Mouse (Mus musculus) limb, embryonic 14.5 days (tissue): ENCODE measurements around the gene Tmem140. TPM values are rescaled to one million over a fixed set of nuclear protein-coding genes. Genes with fewer than 3 reads are reported as not detected.
A peak's percentile ranks its signal among the peaks of the same experiment; 100 is the strongest.

Source experiments
- ATAC-seq: fragments of 200-750 bp; cut with Nextera tagmentation; 2 replicates; pipeline ENCODE4 v1.8.0; 2017; ENCODE audit warnings: low read depth, moderate number of reproducible peaks, moderate TSS enrichment; ENCODE audit not compliant: low FRiP score
- DNase-seq: peaks from one replicate; pipeline ENCODE4 v3.0.0-alpha.2; 2015; ENCODE audit warnings: low spot score
- H3K27ac ChIP-seq: fragments of 300-500 bp; sonication (generic); replicated peaks from 2 replicates; pipeline ENCODE4 v1.5.1; 2014; ENCODE audit warnings: low read depth, mild to moderate bottlenecking, low read length, moderate library complexity, mixed read lengths
- H3K27me3 ChIP-seq: fragments of 300-500 bp; sonication (generic); 2 replicates; pipeline ENCODE4 v1.6.1; 2014; ENCODE audit warnings: low read length, mixed read lengths; ENCODE audit not compliant: control insufficient read depth, insufficient read depth
- H3K36me3 ChIP-seq: fragments of 300-500 bp; sonication (generic); 2 replicates; pipeline ENCODE4 v1.6.1; 2014; ENCODE audit warnings: mild to moderate bottlenecking, low read length, moderate library complexity, mixed read lengths; ENCODE audit not compliant: control insufficient read depth, insufficient read depth
- H3K4me1 ChIP-seq: fragments of 300-500 bp; sonication (generic); 2 replicates; pipeline ENCODE4 v1.6.1; 2014; ENCODE audit warnings: antibody characterized with exemption, low read length, mixed read lengths; ENCODE audit not compliant: control insufficient read depth, insufficient read depth
- H3K4me2 ChIP-seq: fragments of 300-500 bp; sonication (generic); replicated peaks from 2 replicates; pipeline ENCODE4 v1.6.1; 2014; ENCODE audit warnings: low read depth, mild to moderate bottlenecking, low read length, moderate library complexity; ENCODE audit not compliant: severe bottlenecking
- H3K4me3 ChIP-seq: fragments of 300-500 bp; sonication (generic); replicated peaks from 2 replicates; pipeline ENCODE4 v1.5.1; 2014; ENCODE audit warnings: low read length
- H3K9ac ChIP-seq: fragments of 300-500 bp; sonication (generic); 2 replicates; pipeline ENCODE4 v1.6.1; 2014; ENCODE audit warnings: mild to moderate bottlenecking, low read depth, low read length, moderate library complexity; ENCODE audit not compliant: severe bottlenecking
- H3K9me3 ChIP-seq: fragments of 300-500 bp; sonication (generic); 2 replicates; pipeline ENCODE4 v1.6.1; 2016; ENCODE audit warnings: low read length; ENCODE audit not compliant: control insufficient read depth
- POLR2A ChIP-seq: fragments of 200-500 bp; IDR thresholded peaks from 2 replicates; pipeline ENCODE4 v1.8.0; 2012; ENCODE audit warnings: inconsistent platforms, mild to moderate bottlenecking, moderate library complexity, borderline replicate concordance; ENCODE audit not compliant: insufficient read depth, insufficient read length; ENCODE audit errors: extremely low read depth
- WGBS: fragments of 180-500 bp; shearing (Covaris S2); extraction: QIAGEN DNeasy Blood & Tissue Kit; methylation state at CpG from one replicate; pipeline ENCODE4 v1.1.7; 2014; 5-methylcytosine and 5-hydroxymethylcytosine counted together
- polyA plus RNA-seq, 2 experiments: library from polyadenylated mRNA; depleted of rRNA in 1 of 2; stranded (reverse) in 1 of 2; unstranded in 1 of 2; fragments of >200 nt; fragmentation: Nextera tagmentation in 1 of 2; extraction: Ambion mirVana in 1 of 2; gene quantifications; 2 replicates each; pipeline versions ENCODE4 v1.2.1 to v1.2.3; 2012 to 2014

Gene Tmem140
- polyA plus RNA-seq, 2 experiments, result 1.2 TPM

DNA sequence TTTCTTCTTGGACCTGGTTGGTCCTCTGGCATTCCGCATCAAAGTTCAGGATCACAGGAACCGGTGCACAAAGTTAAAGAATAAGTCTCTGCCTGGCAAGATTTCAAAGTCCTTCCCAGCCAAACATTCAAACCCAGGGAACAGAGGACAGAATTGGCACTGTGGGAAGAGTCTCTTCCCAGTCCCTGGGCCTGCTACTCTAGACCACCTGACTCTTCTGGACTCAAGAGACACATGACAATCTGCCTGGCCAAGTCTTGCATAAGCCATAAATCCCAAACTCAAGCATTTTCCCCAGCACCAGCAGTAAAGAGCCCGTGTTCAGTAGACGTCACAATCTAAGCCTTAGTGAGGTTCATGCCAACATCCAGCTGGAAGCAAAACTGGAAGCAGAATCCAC, 43.7 kb downstream of the Tmem140 start:
- DNase-seq, result no peak
- H3K9me3 ChIP-seq, result no peaks in the 10 kb centered on the region
- no peak overlapping the region for H3K4me2 ChIP-seq
- H3K36me3 ChIP-seq, result peaks cover 56% of the 10 kb centered on the region
- H3K4me3 ChIP-seq, result no peak overlapping the region
- TF ChIP-seq POLR2A, result no peak
- peaks cover 5% of the 10 kb centered on the region for H3K4me1 ChIP-seq
- ATAC-seq, result no peak
- no peak overlapping the region for H3K9ac ChIP-seq
- 81% methylated on average over 4 of the region's 4 CpGs for WGBS
- H3K27ac ChIP-seq, result no peak overlapping the region
- H3K27me3 ChIP-seq, result no peaks in the 10 kb centered on the region

DNA sequence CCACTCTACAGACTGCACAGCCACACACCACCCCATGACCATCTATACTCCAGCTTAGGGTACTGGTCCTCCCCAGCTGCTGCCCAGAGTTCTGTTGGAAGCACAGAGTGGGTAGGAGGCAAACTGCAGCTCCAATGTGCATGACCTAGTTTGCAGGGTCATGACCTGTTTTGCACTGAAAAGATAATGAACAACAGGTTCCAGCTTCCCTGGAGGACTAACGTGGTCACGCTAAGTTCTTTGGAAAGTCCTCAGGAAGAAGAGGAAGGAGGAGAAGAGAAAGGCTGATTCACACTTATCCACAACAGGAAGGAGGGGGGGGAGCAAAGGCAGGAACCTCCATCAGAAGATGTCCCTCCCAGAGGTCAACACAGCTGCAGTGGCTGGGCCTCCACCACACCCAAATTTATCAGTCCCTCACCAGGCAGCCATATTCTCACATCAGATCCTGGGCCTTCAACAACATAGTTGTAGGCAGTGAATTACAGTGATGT, 44.2 kb downstream of the Tmem140 start:
- ATAC-seq (no peak), DNase-seq (no peak)
- no peak overlapping the region for H3K9ac ChIP-seq
- H3K36me3 ChIP-seq, result peaks cover 52% of the 10 kb centered on the region
- 69% methylated on average over 2 of the region's 2 CpGs for WGBS
- TF ChIP-seq POLR2A, result no peak
- peaks cover 5% of the 10 kb centered on the region for H3K4me1 ChIP-seq
- no peaks in the 10 kb centered on the region for H3K9me3 ChIP-seq
- no peak overlapping the region for H3K4me3 ChIP-seq
- H3K27me3 ChIP-seq, result no peaks in the 10 kb centered on the region
- no peak overlapping the region for H3K4me2 ChIP-seq
- H3K27ac ChIP-seq, result no peak overlapping the region

DNA sequence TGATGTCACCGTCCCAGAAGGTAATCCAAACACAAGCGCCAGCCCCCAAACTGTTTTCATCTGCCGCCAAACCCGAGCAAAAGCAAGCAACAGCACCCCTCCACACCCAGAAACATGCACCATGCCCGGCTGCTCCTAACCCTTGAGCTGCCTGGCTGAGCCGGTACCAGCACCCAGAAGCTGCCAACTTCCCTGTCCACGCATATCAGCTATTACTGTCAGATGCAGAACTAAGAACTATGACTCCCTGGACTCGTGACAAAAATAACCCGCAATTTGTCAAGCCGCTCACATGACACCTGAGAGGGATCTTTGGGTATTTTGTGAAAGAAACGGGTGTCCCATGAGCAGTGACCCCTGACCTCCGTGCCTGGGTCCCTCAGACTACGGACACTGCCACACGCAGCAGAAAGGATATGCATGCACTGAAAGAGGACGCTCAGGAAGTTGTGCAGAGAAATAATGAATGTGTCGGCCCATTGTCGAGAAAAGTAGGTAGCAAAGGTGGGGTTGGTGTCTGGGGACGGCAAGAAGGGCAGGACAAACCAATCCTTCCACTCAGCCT, 44.8 kb downstream of the Tmem140 start:
- no peak overlapping the region for H3K27ac ChIP-seq
- H3K4me1 ChIP-seq, result peaks cover 5% of the 10 kb centered on the region
- H3K9ac ChIP-seq, result no peak overlapping the region
- peaks cover 47% of the 10 kb centered on the region for H3K36me3 ChIP-seq
- ATAC-seq (no peak), DNase-seq (no peak)
- no peak overlapping the region for H3K4me2 ChIP-seq
- no peaks in the 10 kb centered on the region for H3K27me3 ChIP-seq
- no peak overlapping the region for H3K4me3 ChIP-seq
- H3K9me3 ChIP-seq, result no peaks in the 10 kb centered on the region
- 87% methylated on average over 18 of the region's 18 CpGs for WGBS
- TF ChIP-seq POLR2A, result no peak

- H3K9ac ChIP-seq, result peak overlapping the region; percentile 66
- H3K4me2 ChIP-seq, result peak overlapping the region; percentile 67
- DNase-seq (no peak), ATAC-seq (no peak)
- H3K36me3 ChIP-seq, result peaks cover 32% of the 10 kb centered on the region
- H3K9me3 ChIP-seq, result no peaks in the 10 kb centered on the region
- WGBS, result 46% methylated on average over 8 of the region's 8 CpGs
- H3K27ac ChIP-seq, result no peak overlapping the region
- H3K4me3 ChIP-seq, result peak overlapping the region; percentile 74
- no peaks in the 10 kb centered on the region for H3K27me3 ChIP-seq
- peaks cover 5% of the 10 kb centered on the region for H3K4me1 ChIP-seq
- no peak for TF ChIP-seq POLR2A
Observed at GRCm38 (mm10) chr6:34909631-34910345, 46.8 kb downstream of the Tmem140 start.

DNA sequence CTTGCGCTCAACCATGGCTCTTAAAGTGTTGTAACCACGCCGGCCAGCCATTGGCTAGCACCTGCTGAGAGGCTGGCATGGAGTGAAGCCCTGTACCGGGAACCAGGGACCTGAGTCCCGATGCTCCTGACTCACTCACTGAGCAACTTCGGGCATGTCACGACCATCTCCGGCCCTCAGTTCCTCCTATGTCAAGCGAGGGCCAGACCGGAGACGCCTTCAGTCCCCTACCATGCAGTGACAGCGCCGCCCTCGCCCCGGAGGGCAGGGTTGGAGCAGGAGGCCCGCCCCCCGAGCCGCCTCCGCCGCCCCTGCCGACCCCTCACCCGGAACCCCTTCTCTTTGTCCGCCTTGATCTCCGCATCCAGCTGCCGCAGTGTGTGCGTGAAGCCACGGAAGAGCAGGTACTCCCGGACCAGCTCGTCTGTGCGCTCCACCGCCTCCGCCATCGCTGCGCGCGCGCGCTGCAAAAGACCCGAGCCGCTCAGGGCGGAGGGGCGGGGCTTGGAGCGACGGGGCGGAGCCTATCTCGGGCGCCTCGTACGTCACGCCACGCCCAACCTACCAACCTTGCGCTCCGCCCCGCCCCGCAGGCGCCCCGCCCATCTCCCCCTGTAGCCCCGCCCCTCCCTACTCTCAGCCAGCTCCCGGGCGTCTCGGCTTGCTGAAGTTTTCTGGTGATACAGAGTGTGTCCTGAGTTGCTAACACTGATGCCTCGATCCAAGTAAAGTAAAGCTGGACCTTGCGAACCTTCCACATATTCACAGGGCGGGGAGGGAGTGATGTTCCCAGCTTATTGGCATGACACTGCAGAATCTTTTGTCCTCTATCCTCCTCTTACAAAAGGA, 47.6 kb downstream of the Tmem140 start, which contains the start of gene Wdr91:
Gene Wdr91, minus strand, starts transcription at position 506 of the 849 bp plus-strand sequence.
- H3K4me3 ChIP-seq, result peak within 1 kb of the TSS; percentile 74
- H3K4me2 ChIP-seq, result peak within 1 kb of the TSS; percentile 67
- peaks cover 24% of the 10 kb centered on the region for H3K36me3 ChIP-seq
- peaks cover 5% of the 10 kb centered on the region for H3K4me1 ChIP-seq
- peak; percentile 79; the same call in 1 of the 2 replicates for TF ChIP-seq POLR2A
- H3K27me3 ChIP-seq, result no peaks in the 10 kb centered on the region
- WGBS, result 1% methylated on average over 51 of the region's 64 CpGs
- ATAC-seq (peak; percentile 95), DNase-seq (peak; percentile 94)
- H3K9me3 ChIP-seq, result no peaks in the 10 kb centered on the region
- H3K27ac ChIP-seq, result peak within 1 kb of the TSS; percentile 73
- peak within 1 kb of the TSS; percentile 66 for H3K9ac ChIP-seq
